Mouse (Mus musculus) liver, embryonic 14.5 days (tissue): ENCODE data around the gene Szt2.

Source experiments
- CTCF ChIP-seq: IDR thresholded peaks from 2 replicates; pipeline ENCODE4 v1.5.1; 2016; ENCODE audit warnings: antibody characterized with exemption, low read depth, control low read depth
- EP300 ChIP-seq: IDR thresholded peaks from 2 replicates; pipeline ENCODE4 v1.6.1; 2016; ENCODE audit warnings: antibody characterized with exemption, low read depth

GRCm38 (mm10) chr4:118361451-118361850 is 47.6 kb downstream of the Szt2 start:
- TF ChIP-seq CTCF (no peak), EP300 (no peak)
